Mouse (Mus musculus) frontal cortex, adult (tissue): ENCODE measurements at regions not wholly inside any gene's neighbourhood (a gene's known extent, or its start where the extent isn't known, plus 50 kb on each side); places are given as distances from the start of the nearest gene placed in this dataset.

Experiments used
- ATAC-seq: cut with Nextera tagmentation; 2 replicates; pipeline ENCODE4 v1.9.2; 2017; ENCODE audit warnings: mild to moderate bottlenecking, moderate library complexity, mixed read lengths; ENCODE audit not compliant: low TSS enrichment

GRCm38 (mm10) chr12:98337644-98338043 is 69.2 kb downstream of the Gpr65 start:
- peak; percentile 55; the same call in 1 of the 2 replicates for ATAC-seq

DNA sequence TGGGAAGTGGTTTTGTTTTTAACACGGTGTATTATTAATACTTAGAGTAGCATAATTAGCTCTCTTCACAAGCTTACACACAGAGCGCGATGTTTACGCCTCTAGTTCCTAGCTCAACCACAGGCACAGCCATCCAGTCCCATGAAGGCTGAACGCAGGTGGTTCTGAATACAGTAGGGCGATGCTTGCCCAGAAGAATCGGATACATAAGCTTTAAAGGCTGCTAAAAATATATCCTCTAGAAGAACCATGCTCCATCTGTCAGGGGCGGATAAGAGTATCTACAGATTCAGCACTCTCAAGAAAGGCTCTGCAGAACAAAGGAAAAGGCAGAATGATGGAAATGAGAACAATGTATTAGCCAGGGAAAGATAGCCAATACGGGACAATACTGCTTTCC is 71.1 kb downstream of the Gpr65 start:
- ATAC-seq, result peak; percentile 64

DNA sequence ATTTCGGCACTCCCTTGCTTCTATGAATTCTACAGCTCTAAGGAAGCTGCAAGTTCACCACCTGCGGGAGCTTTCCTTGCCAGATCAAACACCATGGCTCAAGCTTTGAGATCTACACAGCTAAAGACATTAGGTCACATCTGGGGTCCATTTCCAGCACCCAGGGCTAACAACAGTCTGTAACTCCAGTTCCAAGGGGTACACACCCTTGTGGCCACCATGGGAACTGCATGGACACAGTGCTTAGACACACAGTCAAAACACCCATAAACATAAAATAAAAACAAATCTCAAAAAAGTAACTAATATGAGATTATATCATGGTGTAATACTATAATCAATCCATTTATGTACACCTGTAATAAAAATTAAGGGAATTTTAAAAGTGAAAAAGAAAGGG is 73.7 kb downstream of the Gpr65 start:
- no peak for ATAC-seq

DNA sequence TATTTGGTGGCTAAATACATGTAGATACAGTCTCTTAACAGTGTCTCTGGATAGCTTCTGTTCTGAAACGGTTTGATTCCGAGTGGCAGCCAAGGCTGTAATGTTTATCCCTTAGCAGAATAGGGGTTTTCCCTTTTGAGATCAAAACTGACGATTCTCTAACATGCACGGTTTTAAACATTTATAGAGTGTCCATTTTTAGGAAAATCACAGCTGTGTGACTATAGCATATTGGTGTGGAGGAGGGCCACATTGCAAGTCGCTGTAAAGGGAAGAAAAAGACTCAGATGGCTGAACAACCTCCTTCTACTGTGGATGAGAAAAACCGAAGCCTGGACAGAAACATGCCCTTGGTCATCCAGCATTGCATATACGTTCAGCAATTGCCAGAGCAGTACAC is 75.2 kb downstream of the Gpr65 start:
- ATAC-seq, result peak; percentile 87

DNA sequence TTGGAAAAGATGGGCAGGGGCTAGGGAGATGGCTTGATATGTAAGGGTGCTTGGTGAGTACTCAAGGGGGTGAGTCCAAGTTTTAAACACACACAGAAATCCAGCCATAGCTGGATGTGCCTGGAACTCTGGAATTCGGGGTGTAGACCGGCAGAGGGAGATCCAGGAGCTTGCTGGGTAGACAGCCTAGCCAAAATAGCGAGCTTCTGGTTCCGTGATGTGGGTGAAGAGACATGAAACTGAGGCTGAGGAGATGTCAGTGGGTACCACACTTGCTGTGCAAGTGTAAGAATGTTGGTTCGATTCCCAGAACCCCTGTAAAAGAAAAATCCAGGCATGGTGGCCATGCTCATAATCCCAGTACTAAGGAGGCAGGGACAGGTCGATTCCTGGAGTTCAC is 78.6 kb downstream of the Gpr65 start:
- no peak for ATAC-seq

DNA sequence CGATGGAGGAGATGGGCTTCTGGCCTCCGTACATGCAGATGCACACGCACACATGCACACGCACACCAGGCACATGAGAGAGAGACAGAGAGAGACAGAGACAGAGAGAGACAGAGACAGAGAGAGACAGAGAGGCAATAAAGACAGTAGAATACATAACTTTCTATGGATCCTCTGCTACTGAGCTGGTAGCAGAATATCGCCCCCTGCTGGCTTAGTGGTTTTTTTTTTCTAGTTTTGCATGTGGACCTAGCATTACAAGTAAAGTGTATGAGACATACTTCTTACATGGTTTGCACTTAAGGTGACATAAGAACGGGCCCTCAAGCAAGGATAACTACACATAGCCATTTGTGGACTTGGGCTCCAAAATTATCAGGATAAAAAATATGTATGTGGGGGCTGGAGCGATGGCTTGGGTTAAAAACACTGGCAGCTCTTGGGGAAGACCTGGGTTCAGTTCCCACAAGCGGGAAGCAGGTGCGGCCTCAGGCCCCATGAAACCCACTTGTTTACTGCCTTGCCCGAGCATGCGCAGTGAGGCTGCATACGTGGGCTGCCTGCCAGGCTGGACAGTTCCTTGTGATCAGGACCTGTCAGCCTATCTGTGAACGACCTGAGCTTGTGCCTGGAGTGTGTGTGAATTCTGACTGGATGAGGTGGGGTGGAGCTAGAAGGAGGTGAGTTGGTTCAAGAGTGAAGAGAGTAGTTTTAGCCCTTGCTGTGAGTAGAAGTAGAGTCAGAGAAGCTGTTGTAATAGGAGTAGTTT is 79.3 kb downstream of the Gpr65 start:
- ATAC-seq, result 0 out of 2 replicates have a peak, but pooled peaks have one; percentile 38

DNA sequence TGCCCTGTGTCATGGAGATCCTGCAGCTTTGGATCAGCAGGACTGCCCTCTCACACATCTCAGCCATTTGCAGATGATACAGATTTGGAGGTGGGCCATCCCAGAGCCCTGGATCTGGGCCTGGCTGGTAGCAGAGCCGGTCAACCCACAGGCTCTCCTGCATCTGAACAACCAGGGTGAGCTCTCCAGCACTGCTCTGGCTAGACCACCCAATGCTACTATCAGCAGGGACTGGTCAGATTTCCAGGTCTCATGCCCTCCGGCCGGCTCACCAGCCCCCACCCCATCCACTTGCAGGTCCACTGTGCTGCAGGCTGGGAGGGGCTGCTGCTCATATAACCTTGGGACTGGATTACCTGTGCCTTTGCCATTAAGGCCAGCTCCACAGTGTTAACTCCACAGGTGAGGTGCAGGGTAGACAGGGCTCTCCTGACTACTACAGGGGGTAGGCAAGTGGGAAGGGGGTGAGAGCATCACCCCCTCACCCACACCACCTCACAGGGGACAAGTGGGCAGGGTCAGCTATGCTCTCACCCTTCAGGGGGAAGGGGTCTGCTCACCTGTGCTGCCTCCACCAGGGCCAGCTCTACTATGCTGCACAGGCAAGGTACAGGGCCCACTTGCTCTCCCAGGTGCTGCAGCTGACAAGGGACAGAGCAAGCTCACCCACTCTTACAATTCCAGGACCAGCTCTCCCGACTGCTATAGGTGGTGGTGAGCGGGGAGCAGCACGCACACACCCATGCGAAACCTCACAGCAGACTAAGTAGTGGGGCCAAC is 81.6 kb downstream of the Gpr65 start:
- ATAC-seq, result no peak

- no peak for ATAC-seq
Measured at GRCm38 (mm10) chr12:98352401-98352800, 84.0 kb downstream of the Gpr65 start.

DNA sequence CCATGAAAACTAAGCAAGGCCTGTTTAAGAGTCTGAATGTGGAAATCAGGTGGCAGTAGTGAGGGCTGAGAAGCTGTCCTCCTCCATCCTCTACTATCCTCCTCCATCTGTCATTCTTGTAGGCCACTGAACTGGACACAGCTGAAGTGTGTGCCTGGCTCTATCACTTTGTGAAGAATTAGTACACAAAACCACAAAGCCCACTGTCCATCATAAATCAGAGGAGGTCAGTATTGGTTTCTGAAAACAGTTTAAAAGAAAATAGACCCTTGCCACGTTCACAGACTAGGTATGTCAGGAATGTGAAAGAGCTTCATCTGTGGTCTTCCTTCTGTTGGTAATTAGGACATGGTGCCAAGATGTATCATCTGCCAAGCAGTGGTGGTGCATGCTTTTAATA is 86.1 kb downstream of the Gpr65 start:
- no peak for ATAC-seq

- no peak for ATAC-seq
Measured at GRCm38 (mm10) chr12:98367583-98367982, 99.1 kb downstream of the Gpr65 start.

DNA sequence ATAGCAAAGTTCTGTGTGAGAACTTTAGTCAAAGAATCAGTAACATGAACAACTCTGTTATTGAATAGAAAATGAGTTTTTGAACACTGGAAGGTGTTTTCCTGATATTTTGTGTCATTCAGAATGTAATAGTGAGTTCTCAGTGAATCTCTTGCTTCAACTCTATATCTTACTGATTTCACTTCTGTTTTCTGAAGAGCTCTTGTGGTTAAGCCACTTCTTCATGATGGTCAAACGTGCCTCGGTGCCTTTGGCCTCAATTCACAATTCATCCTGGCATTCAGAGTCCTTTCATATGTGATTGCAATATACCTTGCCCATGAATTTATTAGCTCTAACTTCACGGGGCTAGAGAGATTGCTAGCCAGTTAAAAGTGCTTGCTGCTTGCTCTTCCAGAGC is 102.3 kb downstream of the Gpr65 start:
- ATAC-seq, result no peak

GRCm38 (mm10) chr12:98375214-98375910 is 106.9 kb downstream of the Gpr65 start:
- ATAC-seq, result no peak
